Mouse (Mus musculus) midbrain, embryonic 11.5 days (tissue): ENCODE results near the gene Hus1b. TPM values are rescaled to one million over a fixed set of nuclear protein-coding genes. Genes with fewer than 3 reads are reported as not detected.

Experiments
- ATAC-seq: fragments of 200-750 bp; cut with Nextera tagmentation; 2 replicates; pipeline ENCODE4 v1.8.0; 2017; ENCODE audit warnings: moderate TSS enrichment, moderate library complexity; ENCODE audit not compliant: low FRiP score
- DNase-seq: peaks from one replicate; pipeline ENCODE4 v3.0.0; 2015; ENCODE audit warnings: low spot score; ENCODE audit errors: missing footprints
- H3K27ac ChIP-seq: fragments of 300-500 bp; sonication (generic); 2 replicates; pipeline ENCODE4 v1.5.1; 2014; ENCODE audit warnings: low read depth, low read length
- H3K27me3 ChIP-seq: fragments of 300-500 bp; sonication (generic); 2 replicates; pipeline ENCODE4 v1.6.1; 2014; ENCODE audit warnings: mild to moderate bottlenecking, low read length, moderate library complexity, mixed read lengths; ENCODE audit not compliant: control insufficient read depth, insufficient read depth
- H3K36me3 ChIP-seq: fragments of 300-500 bp; sonication (generic); 2 replicates; pipeline ENCODE4 v1.6.1; 2014; ENCODE audit warnings: mild to moderate bottlenecking, low read length, moderate library complexity, mixed read lengths; ENCODE audit not compliant: control insufficient read depth, insufficient read depth
- H3K4me1 ChIP-seq: fragments of 300-500 bp; sonication (generic); 2 replicates; pipeline ENCODE4 v1.6.1; 2014; ENCODE audit warnings: low read length; ENCODE audit not compliant: control insufficient read depth, insufficient read depth
- H3K4me2 ChIP-seq: fragments of 300-500 bp; sonication (generic); 2 replicates; pipeline ENCODE4 v1.6.1; 2014; ENCODE audit warnings: mild to moderate bottlenecking, moderate library complexity
- H3K4me3 ChIP-seq: fragments of 300-500 bp; sonication (generic); 2 replicates; pipeline ENCODE4 v1.5.1; 2014; ENCODE audit warnings: low read depth, low read length
- H3K9ac ChIP-seq: fragments of 300-500 bp; sonication (generic); 2 replicates; pipeline ENCODE4 v1.6.1; 2014; ENCODE audit warnings: low read length
- H3K9me3 ChIP-seq: fragments of 300-500 bp; sonication (generic); 2 replicates; pipeline ENCODE4 v1.6.1; 2016; ENCODE audit warnings: low read length; ENCODE audit not compliant: control insufficient read depth
- WGBS: fragments of 180-500 bp; shearing (Covaris S2); extraction: QIAGEN DNeasy Blood & Tissue Kit; methylation state at CpG from one replicate; pipeline ENCODE4 v1.1.7; 2014; 5-methylcytosine and 5-hydroxymethylcytosine counted together
- polyA plus RNA-seq: library from polyadenylated mRNA; unstranded; fragments of >200 nt; fragmentation: Nextera tagmentation; extraction: Ambion mirVana; gene quantifications from 2 replicates; pipeline ENCODE4 v1.2.1, GENCODE M21; 2014

Gene Hus1b
- polyA plus RNA-seq, 1 experiment from 2014 or later, result not detected

DNA sequence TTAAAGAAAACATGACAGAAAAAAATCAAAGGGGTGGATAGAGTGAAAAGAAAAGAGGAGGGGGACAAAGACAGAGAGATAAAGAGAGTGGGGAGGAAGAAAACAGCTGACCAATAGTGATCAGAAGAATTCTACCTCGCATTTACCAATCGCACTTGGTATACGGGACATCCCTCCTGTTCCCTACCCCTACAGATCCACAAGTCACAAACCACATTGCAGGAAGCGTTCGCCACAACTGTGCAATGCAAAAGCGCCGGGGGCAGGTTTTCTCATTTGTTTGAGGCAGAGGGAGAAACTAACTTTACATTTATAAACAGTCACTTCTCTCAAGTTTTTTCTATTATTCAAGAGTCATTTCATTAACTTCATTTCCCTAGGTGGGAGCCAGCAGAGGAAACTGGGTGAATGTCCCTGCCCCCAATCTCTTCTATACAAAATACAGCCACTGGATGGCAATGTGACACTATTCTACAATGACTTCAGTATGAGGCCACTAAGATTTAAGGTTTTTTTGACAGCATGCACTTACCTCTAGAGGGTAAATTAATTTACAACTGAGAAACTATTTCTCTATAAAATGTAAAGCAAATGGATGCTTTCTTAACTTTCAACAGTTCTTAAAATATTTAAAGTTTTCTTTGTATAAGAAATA is 46.0 kb downstream of the Hus1b start:
- Histone ChIP-seq H3K36me3 (no peaks in the 10 kb centered on the region; the same call in 1 of the 2 replicates), H3K27me3 (no peaks in the 10 kb centered on the region), H3K27ac (no peak overlapping the region), H3K4me1 (no peaks in the 10 kb centered on the region; the same call in 1 of the 2 replicates), H3K4me3 (no peak overlapping the region), H3K4me2 (no peak overlapping the region), H3K9me3 (no peaks in the 10 kb centered on the region), H3K9ac (no peak overlapping the region)
- no peak for DNase-seq
- WGBS, result 83% methylated on average over 7 of the region's 7 CpGs
- no peak for ATAC-seq

Other genes with a start within 250 kb of the Hus1b start
- gene Irf4, start 198.5 kb downstream of the Hus1b start, polyA plus RNA-seq, result 0.03 and 0.04 TPM in 2 replicates
- gene Exoc2, start 26.3 kb upstream of the Hus1b start, polyA plus RNA-seq, result 41.3 and 49.9 TPM in 2 replicates
- gene Gm5447, start 26.4 kb upstream of the Hus1b start, polyA plus RNA-seq, result not detected in 2 replicates